Mouse (Mus musculus) left cerebral cortex, postnatal 10 days (tissue): ENCODE results near the gene Cux2. TPM values are rescaled to one million over a fixed set of nuclear protein-coding genes. Genes with fewer than 3 reads are reported as not detected.

Source experiments
- DNase-seq, 2 experiments: peaks; one replicate each; pipeline ENCODE4 v3.0.0; 2021 to 2022; ENCODE audit warnings: low spot score in 2 of 2, mixed read lengths in 1 of 2; ENCODE audit errors: extremely low spot score in 1 of 2
- intact Hi-C: fragments of 180-260 bp; cut with DNase I; formaldehyde crosslinking; loops from one replicate; pipeline ENCODE4 v1.15.1; 2025
- total RNA-seq, 2 experiments: library from RNA; stranded (reverse); gene quantifications; 2 replicates each; pipeline ENCODE4 v1.2.3; 2021

The Cux2 gene
- total RNA-seq, 2 experiments from 2014 or later = 180 to 194 TPM

GRCm38 (mm10) chr5:122063204-122063933, 13.5 kb upstream of the Cux2 start:
- intact Hi-C loops = no loop called here
- DNase-seq = peak; percentile 46 to 72

GRCm38 (mm10) chr5:122062479-122062878, 12.6 kb upstream of the Cux2 start:
- DNase-seq = peak in 1 of 2 experiments; percentile 32
- intact Hi-C loops = no loop called here

- intact Hi-C loops = no loop called here
- DNase-seq = peak in 1 of 2 experiments; percentile 36
These were observed 10.9 kb upstream of the Cux2 start for GRCm38 (mm10) chr5:122060767-122061333.

GRCm38 (mm10) chr5:122059060-122060017, 9.4 kb upstream of the Cux2 start:
- peak in 1 of 2 experiments; percentile 72 for DNase-seq
- intact Hi-C loops = loop anchor here (5.0 kb wide), 2 partner anchors 167 to 187 kb away; no protein-coding TSS in a partner anchor

- peak in 1 of 2 experiments; percentile 24 for DNase-seq
- intact Hi-C loops = loop anchor here (5.0 kb wide), 2 partner anchors 165 to 185 kb away; no protein-coding TSS in a partner anchor
These were observed 7.7 kb upstream of the Cux2 start for GRCm38 (mm10) chr5:122057622-122058021.

DNA sequence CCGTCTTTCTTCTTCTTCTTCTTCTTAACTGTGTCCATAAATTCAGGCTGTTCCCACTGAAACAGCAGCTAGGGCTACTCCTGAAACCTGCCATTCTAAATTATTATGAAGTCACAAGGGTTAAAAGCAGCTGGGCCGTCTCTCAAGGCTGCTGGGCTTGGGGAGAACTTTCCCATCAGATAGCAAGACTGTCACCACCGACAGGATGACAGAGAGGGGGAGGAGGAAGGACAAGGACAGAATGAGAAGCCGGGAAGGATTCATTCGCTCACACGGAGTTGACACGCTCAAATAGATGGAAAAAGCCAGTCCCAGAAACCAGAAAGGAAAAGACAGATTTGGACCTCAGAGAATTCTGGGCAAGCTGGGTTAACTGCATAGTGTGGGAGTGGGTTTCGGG, 6.7 kb upstream of the Cux2 start:
- DNase-seq = no peak
- intact Hi-C loops = loop anchor here (5.0 kb wide), 2 partner anchors 164 to 184 kb away; no protein-coding TSS in a partner anchor

- intact Hi-C loops = loop anchor here (5.0 kb wide), 1 partner anchor 33 kb away; no protein-coding TSS in a partner anchor
- DNase-seq = peak in 1 of 2 experiments; percentile 49
These were observed 4.4 kb upstream of the Cux2 start for GRCm38 (mm10) chr5:122054130-122054843.

- intact Hi-C loops = loop anchor here (5.0 kb wide), 1 partner anchor 34 kb away; no protein-coding TSS in a partner anchor
- peak in 1 of 2 experiments; percentile 20 for DNase-seq
These were observed 3.7 kb upstream of the Cux2 start for GRCm38 (mm10) chr5:122053587-122053986.

GRCm38 (mm10) chr5:122050832-122051105, 867 bp upstream of the Cux2 start:
- intact Hi-C loops = loop anchor here (5.0 kb wide), 1 partner anchor 37 kb away; no protein-coding TSS in a partner anchor
- peak in 1 of 2 experiments; percentile 34 for DNase-seq

DNA sequence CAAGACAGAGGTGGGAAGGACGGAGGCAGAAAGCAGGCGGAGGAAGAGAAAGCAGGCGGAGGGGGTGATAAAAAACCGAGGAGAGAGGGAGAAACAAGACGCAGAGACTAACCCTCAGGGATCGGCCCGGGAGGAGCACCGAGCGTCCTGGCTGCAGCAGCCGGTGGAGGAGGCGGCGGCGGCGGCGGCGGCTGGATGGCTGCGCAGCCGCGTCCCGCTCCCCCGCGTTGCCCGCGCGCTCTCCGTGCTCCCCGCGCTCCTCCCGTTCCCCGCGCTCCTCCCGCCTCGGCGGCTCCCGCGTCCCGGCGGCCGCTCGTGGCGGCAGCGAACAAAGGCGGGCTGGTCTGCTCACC, 262 bp downstream of the Cux2 start:
- intact Hi-C loops = loop anchor here (5.0 kb wide), 2 partner anchors 38 to 102 kb away; no protein-coding TSS in a partner anchor
- peak in 1 of 2 experiments; percentile 85 for DNase-seq

DNA sequence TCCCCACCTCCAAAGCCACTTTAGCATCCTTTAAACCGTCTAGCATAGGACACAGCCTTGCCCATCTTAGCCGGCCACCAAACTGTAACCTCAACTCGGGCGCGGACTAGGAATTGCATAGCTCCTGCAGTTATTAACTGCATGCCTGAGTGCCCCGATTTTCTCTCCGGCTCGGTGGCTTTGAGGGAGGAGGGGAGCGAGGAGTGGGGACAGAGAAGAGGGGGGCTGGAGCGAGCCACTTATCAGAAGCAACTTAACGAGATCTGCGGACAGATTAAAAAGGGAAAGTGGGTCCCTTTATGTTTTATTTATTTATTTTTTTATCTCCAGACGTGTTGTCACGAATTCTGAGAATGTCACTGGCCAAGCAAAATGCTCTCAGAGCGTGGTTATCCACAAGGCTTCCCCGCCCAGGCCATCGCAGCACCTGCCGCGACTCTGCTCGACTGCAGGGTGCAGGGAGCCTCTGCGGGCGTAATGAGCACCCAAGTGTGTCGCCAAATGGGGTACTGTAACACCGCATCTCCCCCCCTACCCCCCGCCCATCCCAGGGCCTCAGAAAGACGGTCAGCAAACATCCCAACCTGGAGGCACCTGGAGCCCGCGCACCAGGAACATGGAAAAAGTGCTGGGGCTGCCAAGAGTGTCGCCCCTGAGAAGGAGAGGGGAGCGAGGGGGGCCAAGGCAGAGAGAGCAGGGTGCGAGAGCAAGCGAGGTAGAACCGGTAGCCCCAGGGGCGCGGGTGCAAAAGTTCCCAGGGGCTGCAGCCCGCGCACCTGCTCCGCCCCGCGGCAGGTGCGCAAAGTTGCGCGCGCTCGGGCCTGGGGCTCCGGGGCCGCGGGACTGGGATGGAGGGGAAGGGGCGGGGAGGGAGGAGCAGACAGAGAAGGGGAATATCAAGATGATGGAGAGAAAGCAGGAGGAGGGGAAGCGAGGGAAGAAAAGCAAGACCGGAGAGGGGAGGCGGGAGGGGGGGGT, 927 bp downstream of the Cux2 start:
- intact Hi-C loops = loop anchor here (5.0 kb wide), 1 partner anchor 102 kb away; no protein-coding TSS in a partner anchor

GRCm38 (mm10) chr5:122048252-122048651, 1.6 kb downstream of the Cux2 start:
- DNase-seq = peak in 1 of 2 experiments; percentile 28
- intact Hi-C loops = loop anchor here (5.0 kb wide), 1 partner anchor 101 kb away; no protein-coding TSS in a partner anchor

More for the DNA sequence above, 927 bp downstream of the Cux2 start:
- peak in 1 of 2 experiments; percentile 38 for DNase-seq

- DNase-seq = peak in 1 of 2 experiments; percentile 26
- intact Hi-C loops = loop anchor here (5.0 kb wide), 1 partner anchor 100 kb away; no protein-coding TSS in a partner anchor
These were observed 2.1 kb downstream of the Cux2 start for GRCm38 (mm10) chr5:122047791-122048190.

DNA sequence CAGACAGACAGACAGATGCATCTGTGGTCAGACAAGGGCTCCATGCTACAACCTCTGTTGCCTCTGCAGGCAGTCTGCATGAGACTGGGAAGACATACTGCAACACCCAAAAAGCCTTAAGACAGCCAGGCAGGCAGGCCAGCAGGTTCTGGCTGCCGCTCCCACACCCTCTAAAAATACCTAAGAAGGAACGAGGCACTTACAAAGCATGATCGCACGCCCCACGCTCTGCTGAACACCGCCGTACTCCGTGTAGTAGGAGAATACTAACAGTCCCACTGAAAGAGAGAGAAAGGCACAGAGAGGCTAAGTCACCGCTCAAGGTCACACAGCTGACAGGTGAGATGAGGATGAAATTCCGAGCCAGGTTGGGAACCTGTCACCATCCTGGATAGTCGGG, 6.3 kb downstream of the Cux2 start:
- intact Hi-C loops = no loop called here
- peak in 1 of 2 experiments; percentile 38 for DNase-seq

- intact Hi-C loops = no loop called here
- no peak for DNase-seq
These were observed 14.6 kb downstream of the Cux2 start for GRCm38 (mm10) chr5:122035278-122035677.

GRCm38 (mm10) chr5:122033167-122033478, 16.8 kb downstream of the Cux2 start:
- DNase-seq = no peak
- intact Hi-C loops = no loop called here

GRCm38 (mm10) chr5:122032471-122033166, 17.3 kb downstream of the Cux2 start:
- no peak for DNase-seq
- intact Hi-C loops = no loop called here
